Mouse (Mus musculus) thymus, adult 2 months (tissue): Measurements from ENCODE around the gene Cep19. TPM values are rescaled to one million over a fixed set of nuclear protein-coding genes. Genes with fewer than 3 reads are reported as not detected.

ENCODE experiments used
- DNase-seq: peaks from one replicate; pipeline ENCODE4 v3.0.0; 2021
- H3K27ac ChIP-seq: fragments of 200-500 bp; 2 replicates; pipeline ENCODE4 v1.5.1; 2012; ENCODE audit warnings: low read length, control low read depth; ENCODE audit not compliant: control insufficient read depth, insufficient read depth
- H3K27me3 ChIP-seq: fragments of 200-500 bp; 2 replicates; pipeline ENCODE4 v1.6.1; 2012; ENCODE audit warnings: mild to moderate bottlenecking, low read length, moderate library complexity, mixed read lengths; ENCODE audit not compliant: control insufficient read depth, insufficient read depth
- H3K36me3 ChIP-seq: fragments of 200-500 bp; 2 replicates; pipeline ENCODE4 v1.6.1; 2012; ENCODE audit warnings: mild to moderate bottlenecking, low read length, moderate library complexity; ENCODE audit not compliant: control insufficient read depth, insufficient read depth
- H3K4me1 ChIP-seq: fragments of 200-500 bp; replicated peaks from 2 replicates; pipeline ENCODE4 v1.6.1; 2012; ENCODE audit warnings: low read length; ENCODE audit not compliant: control insufficient read depth, insufficient read depth
- H3K4me3 ChIP-seq: fragments of 200-500 bp; 2 replicates; pipeline ENCODE4 v1.5.1; 2012; ENCODE audit warnings: mild to moderate bottlenecking, low read length, control low read depth, moderate library complexity; ENCODE audit not compliant: control insufficient read depth, insufficient read depth
- CTCF ChIP-seq: fragments of 200-500 bp; IDR thresholded peaks from 2 replicates; pipeline ENCODE4 v1.5.1; 2012; ENCODE audit warnings: mild to moderate bottlenecking, control low read depth, low read length, moderate library complexity, borderline replicate concordance; ENCODE audit not compliant: control insufficient read depth, poor library complexity, insufficient read depth; ENCODE audit errors: extremely low read depth
- POLR2A ChIP-seq: fragments of 200-500 bp; IDR thresholded peaks from 2 replicates; pipeline ENCODE4 v1.6.1; 2012; ENCODE audit warnings: mild to moderate bottlenecking, low read length, control low read depth, moderate library complexity; ENCODE audit not compliant: control insufficient read depth, poor library complexity, insufficient read depth; ENCODE audit errors: extremely low read depth
- WGBS: fragments of 180-500 bp; shearing (Covaris S2); methylation state at CpG from one replicate; pipeline ENCODE4 v1.1.7; 2018; 5-methylcytosine and 5-hydroxymethylcytosine counted together
- polyA plus RNA-seq: library from polyadenylated mRNA; depleted of rRNA; stranded (reverse); fragments of >200 nt; gene quantifications from 2 replicates; pipeline ENCODE4 v1.2.3, GENCODE M21; 2012

Cep19 gene
- polyA plus RNA-seq, 1 experiment = 21.4 TPM

DNA sequence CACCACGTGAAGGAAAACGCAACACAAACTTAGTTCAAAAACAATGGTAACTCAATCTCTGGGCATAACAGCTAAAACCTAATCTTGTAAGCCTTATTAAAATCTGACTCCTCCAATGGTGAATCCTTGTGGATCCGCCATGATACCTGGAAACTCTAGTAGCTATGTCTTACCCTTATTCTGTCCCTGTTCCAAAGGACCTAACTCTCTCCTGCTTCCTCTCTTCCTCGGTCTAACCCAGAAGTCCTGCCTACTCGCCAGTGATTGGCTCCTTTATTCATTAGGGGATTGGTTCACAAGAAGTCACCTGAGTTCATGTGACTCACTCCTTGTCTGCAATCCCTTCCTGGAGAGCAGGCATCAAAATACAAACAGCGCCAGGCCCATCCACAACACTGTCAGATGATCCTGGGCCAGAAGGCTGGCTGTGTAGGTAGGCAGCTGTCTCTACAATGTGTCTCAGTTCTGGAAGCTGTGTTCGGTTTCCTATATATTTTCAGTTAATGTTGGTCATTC, 36.3 kb downstream of the Cep19 start:
- Histone ChIP-seq H3K27ac (no peak overlapping the region), H3K27me3 (no peaks in the 10 kb centered on the region), H3K4me3 (no peak overlapping the region), H3K36me3 (no peaks in the 10 kb centered on the region), H3K4me1 (peaks cover under 1% of the 10 kb centered on the region; the same call in 1 of the 2 replicates)
- DNase-seq = no peak
- TF ChIP-seq CTCF = no peak
- TF ChIP-seq POLR2A = no peak
- 96% methylated on average over 7 of the region's 7 CpGs for WGBS

DNA sequence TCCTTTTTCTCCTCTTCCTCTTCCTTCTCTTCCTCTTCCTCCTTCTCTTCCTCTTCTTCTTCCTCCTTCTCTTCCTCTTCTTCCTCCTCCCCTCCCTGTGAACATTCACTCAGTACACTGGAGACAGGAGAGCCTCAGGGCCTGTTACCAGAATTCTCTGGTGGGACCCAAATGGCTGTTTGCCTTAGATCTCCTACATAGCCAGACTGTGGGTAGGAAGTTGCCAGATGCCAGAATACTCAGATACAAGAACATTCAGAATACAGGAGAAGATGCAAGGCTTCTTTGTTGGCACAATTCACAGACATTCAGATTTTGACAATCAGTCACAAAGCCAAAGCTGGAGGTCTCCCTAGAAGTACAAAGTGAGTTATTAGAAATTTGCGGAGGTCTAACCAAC, 39.4 kb downstream of the Cep19 start:
- WGBS = 100% methylated on average over 1 of the region's 1 CpGs
- Histone ChIP-seq H3K27ac (no peak overlapping the region), H3K27me3 (no peaks in the 10 kb centered on the region), H3K4me1 (no peaks in the 10 kb centered on the region), H3K36me3 (peaks cover 22% of the 10 kb centered on the region), H3K4me3 (no peak overlapping the region)
- TF ChIP-seq POLR2A (no peak), CTCF (no peak)
- DNase-seq = no peak

DNA sequence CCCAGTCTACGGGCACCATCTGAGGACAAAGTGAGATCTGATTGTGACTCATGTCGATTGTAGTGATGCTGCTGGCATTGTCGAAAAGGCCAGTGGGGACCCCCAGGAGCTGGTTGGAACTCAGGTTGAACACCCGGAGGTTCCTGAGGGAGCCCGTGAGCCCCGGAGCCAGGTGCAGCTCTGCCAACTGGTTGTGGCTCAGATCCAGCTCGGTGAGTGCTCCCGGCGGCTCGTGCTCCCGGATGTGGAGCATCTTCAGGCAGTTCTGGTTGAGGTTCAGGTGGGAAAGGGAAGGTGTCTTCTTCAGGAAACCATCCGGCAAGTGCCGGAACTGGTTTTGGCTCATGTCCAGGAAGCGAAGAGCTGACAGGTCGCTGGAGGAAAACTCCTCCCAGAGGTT, 44.2 kb downstream of the Cep19 start:
- H3K27me3 ChIP-seq = no peaks in the 10 kb centered on the region
- no peak for TF ChIP-seq CTCF
- TF ChIP-seq POLR2A = no peak
- no peak for DNase-seq
- H3K36me3 ChIP-seq = peaks cover 62% of the 10 kb centered on the region
- no peak overlapping the region for H3K27ac ChIP-seq
- WGBS = 96% methylated on average over 15 of the region's 15 CpGs
- no peaks in the 10 kb centered on the region for H3K4me1 ChIP-seq
- H3K4me3 ChIP-seq = no peak overlapping the region

DNA sequence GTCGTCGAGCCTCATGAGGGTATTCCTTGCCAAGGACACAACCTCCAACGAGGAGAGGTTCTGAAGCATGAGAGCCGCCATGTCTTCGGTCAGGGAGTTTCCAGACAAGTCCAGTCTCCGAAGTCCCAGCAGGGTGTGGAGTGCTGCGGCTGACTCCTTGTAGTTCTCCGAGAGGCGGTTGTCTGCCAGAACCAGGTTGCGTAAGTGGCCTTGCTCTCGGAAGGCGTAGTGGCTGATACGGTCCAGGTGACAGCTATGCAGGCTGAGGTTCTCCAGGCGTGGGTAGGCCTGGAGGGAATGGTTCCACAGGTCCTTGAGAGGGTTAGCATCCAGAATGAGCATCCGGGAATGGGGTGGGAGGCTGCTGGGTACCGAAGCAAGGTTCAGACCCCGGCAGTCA, 45.0 kb downstream of the Cep19 start:
- H3K27me3 ChIP-seq = no peaks in the 10 kb centered on the region
- peaks cover 62% of the 10 kb centered on the region for H3K36me3 ChIP-seq
- TF ChIP-seq CTCF (no peak), POLR2A (no peak)
- no peaks in the 10 kb centered on the region for H3K4me1 ChIP-seq
- DNase-seq = no peak
- no peak overlapping the region for H3K27ac ChIP-seq
- WGBS = 96% methylated on average over 17 of the region's 17 CpGs
- H3K4me3 ChIP-seq = no peak overlapping the region

DNA sequence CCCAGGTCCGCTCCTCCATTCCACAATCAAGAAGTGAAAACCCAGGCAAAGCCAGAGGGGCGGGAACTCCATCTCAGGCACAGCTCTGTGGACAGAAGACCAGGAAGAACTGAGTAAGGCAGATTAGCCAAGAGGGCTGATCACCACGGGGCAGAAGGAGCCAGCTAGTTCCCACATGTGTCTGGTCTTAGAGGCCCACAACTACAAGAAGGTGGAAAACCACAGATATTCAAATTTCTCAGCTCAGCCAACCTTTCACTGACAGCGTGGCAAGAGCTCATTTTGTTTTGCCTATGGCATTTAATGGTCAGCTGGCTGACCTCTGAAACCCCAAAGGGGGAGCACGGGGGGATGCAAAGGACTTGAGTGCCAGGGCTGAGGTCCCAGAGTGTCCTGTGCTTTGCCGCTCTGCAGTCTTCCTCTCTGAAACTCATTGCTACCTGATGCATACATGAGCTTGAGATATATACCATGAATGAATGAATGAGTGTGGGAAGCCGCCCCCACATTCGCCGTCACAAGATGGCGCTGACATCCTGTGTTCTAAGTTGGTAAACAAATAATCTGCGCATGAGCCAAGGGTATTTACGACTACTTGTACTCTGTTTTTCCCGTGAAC, 48.1 kb downstream of the Cep19 start:
- Histone ChIP-seq H3K27ac (no peak overlapping the region), H3K36me3 (peaks cover 53% of the 10 kb centered on the region), H3K27me3 (no peaks in the 10 kb centered on the region), H3K4me3 (no peak overlapping the region), H3K4me1 (no peaks in the 10 kb centered on the region)
- WGBS = 87% methylated on average over 11 of the region's 13 CpGs
- no peak for DNase-seq
- TF ChIP-seq CTCF = no peak
- no peak for TF ChIP-seq POLR2A

DNA sequence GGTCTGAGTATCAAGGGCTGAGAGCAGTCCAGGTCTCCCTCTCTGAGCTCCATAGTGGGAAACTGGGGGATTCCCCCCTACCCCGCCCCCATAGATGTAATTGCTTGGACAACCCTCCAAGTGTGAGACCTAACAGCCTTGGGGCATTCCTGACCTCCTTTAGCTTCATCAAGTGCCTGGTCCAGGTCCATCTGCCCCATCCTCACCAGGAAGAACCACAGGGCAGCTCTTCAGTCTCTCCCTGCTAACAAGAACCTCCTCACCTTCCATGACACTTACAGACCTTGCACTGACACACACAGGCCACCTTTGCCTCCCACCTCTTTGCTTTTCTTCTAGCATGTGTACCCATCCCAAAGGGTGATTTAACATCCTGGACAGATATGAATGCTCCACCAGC, 54.4 kb downstream of the Cep19 start:
- no peak overlapping the region for H3K4me3 ChIP-seq
- no peaks in the 10 kb centered on the region for H3K4me1 ChIP-seq
- peaks cover 21% of the 10 kb centered on the region for H3K36me3 ChIP-seq
- WGBS = 97% methylated on average over 1 of the region's 1 CpGs
- no peak for TF ChIP-seq CTCF
- no peak for TF ChIP-seq POLR2A
- no peak for DNase-seq
- no peak overlapping the region for H3K27ac ChIP-seq
- H3K27me3 ChIP-seq = no peaks in the 10 kb centered on the region
